Mouse (Mus musculus) ES-Bruce4 (cell line): ENCODE measurements around the gene Chrna4.

Source experiments
- EP300 ChIP-seq: IDR thresholded peaks from 2 replicates; pipeline ENCODE4 v1.6.1; 2011; ENCODE audit warnings: low read depth, low read length; ENCODE audit not compliant: insufficient read depth
- POLR2A ChIP-seq: IDR thresholded peaks from one replicate; pipeline ENCODE4 v1.8.1; 2011; ENCODE audit warnings: low read length; ENCODE audit not compliant: insufficient read depth

DNA sequence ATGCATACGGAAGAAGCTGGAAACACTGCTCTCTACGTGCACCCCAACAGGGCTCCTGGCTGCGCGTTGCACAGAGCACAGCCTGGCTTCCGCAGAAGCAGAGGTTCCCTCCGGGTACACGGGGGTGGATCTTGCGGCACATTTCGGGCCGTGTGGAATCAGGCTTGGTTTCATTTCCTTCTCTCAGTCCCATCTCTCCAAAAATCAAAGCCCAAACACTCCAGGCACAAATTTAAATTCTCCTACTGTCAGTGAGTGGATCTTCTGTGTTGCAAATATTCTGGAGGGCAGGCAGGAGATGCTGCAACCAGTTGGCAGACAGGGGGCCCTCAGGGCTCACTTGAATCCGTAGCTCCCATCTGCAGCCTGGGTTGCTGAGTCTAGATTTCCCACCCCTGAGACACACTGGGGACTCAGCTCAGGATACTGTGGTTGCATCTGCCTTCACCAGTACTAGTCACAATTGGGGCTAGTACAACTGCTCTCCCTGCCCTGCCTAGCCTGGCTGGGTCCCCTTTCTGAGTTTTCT lies 11.9 kb downstream of the Chrna4 start:
- TF ChIP-seq POLR2A (no peak), EP300 (no peak)
